Mouse (Mus musculus): ENCODE data around the gene Slc7a9. TPM values are rescaled to one million over a fixed set of nuclear protein-coding genes. Genes with fewer than 3 reads are reported as not detected.

Slc7a9 gene
- polyA plus RNA-seq, 1 experiment, result not detected

DNA sequence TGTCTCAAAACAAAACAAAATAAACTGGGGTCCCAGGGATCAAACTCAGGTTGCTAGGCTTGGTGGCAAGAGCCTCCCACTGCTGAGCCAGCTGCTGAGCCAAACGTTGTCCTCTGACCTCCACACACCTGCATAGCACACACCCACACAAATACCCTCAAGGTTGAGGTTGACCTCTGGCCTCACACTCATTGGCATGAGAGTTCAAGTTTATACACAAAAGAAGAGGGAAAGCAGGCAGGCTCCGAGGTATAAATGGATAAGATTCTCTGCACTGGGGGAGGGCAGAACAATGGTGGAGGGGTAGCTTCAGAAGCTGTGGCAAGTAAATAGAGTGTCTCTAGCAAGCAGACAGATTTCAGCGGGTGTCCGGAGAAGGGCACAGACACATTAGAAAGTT, 1.1 kb upstream of the Slc7a9 start:
- no peak overlapping the region for H3K4me3 ChIP-seq (replicated peaks; ENCODE audit: insufficient read depth, low read depth, low read length)
- no peaks in the 10 kb centered on the region for H3K4me1 ChIP-seq (ENCODE audit: control insufficient read depth, insufficient read depth, low read length)
- 33% methylated on average over 4 of the region's 4 CpGs for WGBS
- H3K27me3 ChIP-seq (ENCODE audit: control insufficient read depth, insufficient read depth, low read length), result no peaks in the 10 kb centered on the region
- H3K27ac ChIP-seq (ENCODE audit: insufficient read depth, low read length), result no peak overlapping the region
- no peak for TF ChIP-seq POLR2A (IDR thresholded peaks at IDR 0.05; ENCODE audit: borderline replicate concordance, insufficient read depth, low read length)
- TF ChIP-seq CTCF (IDR thresholded peaks at IDR 0.05; ENCODE audit: borderline replicate concordance, insufficient read depth, low read depth, low read length), result no peak
- no peak for DNase-seq

DNA sequence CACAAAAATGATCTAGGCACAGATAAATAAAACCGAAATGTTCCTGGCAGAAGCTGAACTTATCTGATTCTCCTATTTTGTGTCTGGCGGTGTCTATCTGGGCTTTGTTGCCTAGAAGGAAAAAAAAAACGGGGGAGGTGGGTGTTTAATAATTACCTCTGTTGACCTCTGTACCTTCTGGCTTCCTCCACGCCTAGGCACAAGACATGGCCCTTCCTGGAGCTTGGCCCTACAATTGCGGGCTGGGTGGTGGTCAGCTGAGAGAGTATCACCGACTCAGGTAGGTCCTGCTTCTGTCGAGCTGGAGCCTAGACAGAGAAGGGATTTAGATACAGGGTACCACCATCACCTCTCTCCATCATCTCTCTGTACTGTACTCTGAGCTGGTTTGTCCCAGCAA, 271 bp downstream of the Slc7a9 start:
- no peaks in the 10 kb centered on the region for H3K4me1 ChIP-seq (ENCODE audit: control insufficient read depth, insufficient read depth, low read length)
- H3K27me3 ChIP-seq (ENCODE audit: control insufficient read depth, insufficient read depth, low read length), result no peaks in the 10 kb centered on the region
- no peak for DNase-seq
- TF ChIP-seq POLR2A (IDR thresholded peaks at IDR 0.05; ENCODE audit: borderline replicate concordance, insufficient read depth, low read length) (no peak), CTCF (IDR thresholded peaks at IDR 0.05; ENCODE audit: borderline replicate concordance, insufficient read depth, low read depth, low read length) (no peak)
- H3K4me3 ChIP-seq (replicated peaks; ENCODE audit: insufficient read depth, low read depth, low read length), result no peak overlapping the region
- 80% methylated on average over 7 of the region's 7 CpGs for WGBS
- H3K27ac ChIP-seq (ENCODE audit: insufficient read depth, low read length), result no peak overlapping the region

DNA sequence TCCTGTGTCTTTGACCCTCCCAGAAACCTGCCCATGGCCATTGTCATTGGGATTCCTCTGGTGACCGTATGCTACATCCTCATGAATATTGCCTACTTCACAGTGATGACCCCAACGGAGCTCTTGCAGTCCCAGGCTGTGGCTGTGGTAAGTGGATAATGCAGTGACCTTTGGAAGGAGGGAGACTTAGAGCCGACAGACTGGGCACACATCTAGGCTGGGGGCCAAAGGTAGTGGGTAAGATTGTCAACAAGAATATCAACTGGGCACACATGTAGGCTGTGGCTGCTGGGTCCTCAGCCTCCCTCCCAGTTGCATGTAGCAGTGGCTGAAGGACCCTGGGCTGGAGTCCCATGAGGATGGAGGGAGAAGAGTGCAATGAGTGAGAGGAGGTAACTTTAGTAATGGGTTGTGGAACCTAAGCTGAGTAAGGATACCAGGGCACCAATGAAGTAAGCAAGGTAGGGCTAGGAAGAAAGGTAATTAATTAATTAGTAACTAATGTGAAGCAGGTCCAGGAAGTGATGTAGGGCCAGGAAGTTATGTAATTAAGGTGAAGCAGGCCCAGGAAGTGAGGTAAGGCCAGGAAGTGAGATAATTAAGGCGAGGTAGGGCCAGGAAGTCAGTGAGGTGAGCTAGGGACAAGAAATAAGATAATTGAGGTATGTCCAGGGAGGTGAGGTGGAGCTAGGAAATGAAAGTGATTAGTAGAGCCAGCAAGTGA, 7.7 kb downstream of the Slc7a9 start:
- H3K4me1 ChIP-seq (ENCODE audit: control insufficient read depth, insufficient read depth, low read length), result no peaks in the 10 kb centered on the region
- TF ChIP-seq CTCF (IDR thresholded peaks at IDR 0.05; ENCODE audit: borderline replicate concordance, insufficient read depth, low read depth, low read length), result no peak
- no peak for TF ChIP-seq POLR2A (IDR thresholded peaks at IDR 0.05; ENCODE audit: borderline replicate concordance, insufficient read depth, low read length)
- no peak overlapping the region for H3K27ac ChIP-seq (ENCODE audit: insufficient read depth, low read length)
- WGBS, result 73% methylated on average over 4 of the region's 4 CpGs
- no peaks in the 10 kb centered on the region for H3K27me3 ChIP-seq (ENCODE audit: control insufficient read depth, insufficient read depth, low read length)
- H3K4me3 ChIP-seq (replicated peaks; ENCODE audit: insufficient read depth, low read depth, low read length), result no peak overlapping the region
- no peak for DNase-seq

DNA sequence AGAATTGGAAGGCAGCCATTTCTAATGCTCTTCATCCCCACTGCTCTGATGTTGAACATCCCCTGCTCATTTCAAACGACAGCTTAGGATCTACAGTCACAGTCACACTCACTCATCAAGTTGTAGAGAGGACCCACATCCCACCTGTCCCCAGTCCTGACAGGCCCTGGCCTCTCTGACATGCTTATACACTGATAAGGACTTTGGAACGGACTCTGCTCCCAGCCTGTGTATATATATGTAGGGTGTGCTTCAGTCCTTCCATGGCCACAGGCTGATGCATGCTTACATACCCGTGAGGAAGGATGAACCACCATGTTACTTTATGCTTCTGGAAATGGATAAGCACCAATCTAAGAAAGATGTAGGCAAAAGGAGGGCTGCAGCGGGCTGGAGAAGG, 12.4 kb downstream of the Slc7a9 start:
- no peaks in the 10 kb centered on the region for H3K27me3 ChIP-seq (ENCODE audit: control insufficient read depth, insufficient read depth, low read length)
- no peak for DNase-seq
- H3K4me3 ChIP-seq (replicated peaks; ENCODE audit: insufficient read depth, low read depth, low read length), result no peak overlapping the region
- H3K27ac ChIP-seq (ENCODE audit: insufficient read depth, low read length), result no peak overlapping the region
- 81% methylated on average over 4 of the region's 4 CpGs for WGBS
- no peaks in the 10 kb centered on the region for H3K4me1 ChIP-seq (ENCODE audit: control insufficient read depth, insufficient read depth, low read length)
- no peak for TF ChIP-seq POLR2A (IDR thresholded peaks at IDR 0.05; ENCODE audit: borderline replicate concordance, insufficient read depth, low read length)
- no peak for TF ChIP-seq CTCF (IDR thresholded peaks at IDR 0.05; ENCODE audit: borderline replicate concordance, insufficient read depth, low read depth, low read length)

DNA sequence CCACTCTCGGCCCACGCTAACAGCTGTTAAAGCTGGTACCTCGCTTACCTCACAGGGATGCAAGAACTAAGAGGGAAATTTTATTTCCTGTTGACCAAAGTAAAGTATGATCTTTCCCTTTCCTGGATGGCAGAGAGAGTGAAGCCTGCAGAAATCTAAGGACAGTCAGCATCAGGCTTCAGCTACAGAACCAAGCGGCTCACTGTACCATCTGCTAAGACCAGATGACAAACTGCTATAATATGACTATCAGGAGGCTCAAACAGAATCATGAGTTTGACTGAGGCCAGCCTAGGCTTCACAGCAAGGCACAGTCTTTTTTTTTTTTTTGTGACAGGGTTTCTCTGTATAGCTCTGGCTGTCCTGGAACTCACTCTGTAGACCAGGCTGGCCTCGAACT, 16.4 kb downstream of the Slc7a9 start:
- TF ChIP-seq CTCF (IDR thresholded peaks at IDR 0.05; ENCODE audit: borderline replicate concordance, insufficient read depth, low read depth, low read length) (no peak), POLR2A (IDR thresholded peaks at IDR 0.05; ENCODE audit: borderline replicate concordance, insufficient read depth, low read length) (no peak)
- H3K27me3 ChIP-seq (ENCODE audit: control insufficient read depth, insufficient read depth, low read length), result no peaks in the 10 kb centered on the region

DNA sequence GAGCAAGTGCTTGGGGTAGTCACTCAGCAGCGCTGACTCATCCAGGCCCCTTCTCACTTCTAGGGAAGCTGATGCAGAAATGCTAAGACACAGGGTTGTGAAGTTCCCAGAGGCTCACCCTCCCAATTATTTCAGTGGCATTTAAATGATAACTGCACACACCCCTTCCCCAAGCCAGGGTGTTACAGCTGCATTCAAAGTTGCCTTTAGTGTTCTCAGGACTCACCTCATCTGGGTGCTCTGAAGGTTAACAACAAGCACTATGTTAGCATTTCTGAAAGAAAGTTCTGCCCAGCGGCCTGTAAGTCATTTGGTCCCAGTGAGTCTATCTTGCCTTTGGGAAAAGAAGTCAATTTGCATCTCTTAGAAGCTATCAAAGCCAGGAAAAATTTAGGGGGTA, 19.3 kb downstream of the Slc7a9 start:
- 72% methylated on average over 2 of the region's 2 CpGs for WGBS
- H3K4me1 ChIP-seq (ENCODE audit: control insufficient read depth, insufficient read depth, low read length), result no peaks in the 10 kb centered on the region
- no peak overlapping the region for H3K27ac ChIP-seq (ENCODE audit: insufficient read depth, low read length)
- H3K27me3 ChIP-seq (ENCODE audit: control insufficient read depth, insufficient read depth, low read length), result no peaks in the 10 kb centered on the region
- TF ChIP-seq CTCF (IDR thresholded peaks at IDR 0.05; ENCODE audit: borderline replicate concordance, insufficient read depth, low read depth, low read length), result no peak
- no peak for TF ChIP-seq POLR2A (IDR thresholded peaks at IDR 0.05; ENCODE audit: borderline replicate concordance, insufficient read depth, low read length)
- H3K4me3 ChIP-seq (replicated peaks; ENCODE audit: insufficient read depth, low read depth, low read length), result no peak overlapping the region
- DNase-seq, result no peak

More for the DNA sequence above, 16.4 kb downstream of the Slc7a9 start:
- no peak overlapping the region for H3K27ac ChIP-seq (ENCODE audit: insufficient read depth, low read length)
- 93% methylated on average over 5 of the region's 5 CpGs for WGBS
- no peaks in the 10 kb centered on the region for H3K4me1 ChIP-seq (ENCODE audit: control insufficient read depth, insufficient read depth, low read length)
- DNase-seq, result no peak
- no peak overlapping the region for H3K4me3 ChIP-seq (replicated peaks; ENCODE audit: insufficient read depth, low read depth, low read length)

DNA sequence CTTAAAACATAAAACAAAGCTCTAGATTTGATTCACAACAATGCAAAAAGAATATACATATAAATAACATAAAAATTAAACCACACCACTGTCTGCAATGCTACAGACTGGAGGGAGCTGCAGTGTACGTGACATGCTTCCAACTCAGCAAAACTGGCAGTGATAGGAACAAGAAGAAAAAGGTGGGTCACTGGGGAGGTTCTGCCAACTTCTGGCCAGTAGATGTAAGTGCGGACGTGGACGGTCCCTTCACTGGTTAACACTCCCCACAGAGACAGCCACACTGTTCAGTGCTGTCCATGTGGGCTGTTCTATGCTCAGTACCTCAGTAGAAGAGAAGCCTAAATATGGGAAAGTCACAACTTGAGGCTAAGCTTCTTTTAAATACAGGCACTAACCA, 22.2 kb downstream of the Slc7a9 start:
- no peak for TF ChIP-seq CTCF (IDR thresholded peaks at IDR 0.05; ENCODE audit: borderline replicate concordance, insufficient read depth, low read depth, low read length)
- no peak for TF ChIP-seq POLR2A (IDR thresholded peaks at IDR 0.05; ENCODE audit: borderline replicate concordance, insufficient read depth, low read length)
- Histone ChIP-seq H3K27me3 (ENCODE audit: control insufficient read depth, insufficient read depth, low read length) (no peaks in the 10 kb centered on the region), H3K4me3 (replicated peaks; ENCODE audit: insufficient read depth, low read depth, low read length) (no peak overlapping the region), H3K4me1 (ENCODE audit: control insufficient read depth, insufficient read depth, low read length) (no peaks in the 10 kb centered on the region), H3K27ac (ENCODE audit: insufficient read depth, low read length) (no peak overlapping the region)
- no peak for DNase-seq
- 27% methylated on average over 4 of the region's 4 CpGs for WGBS

DNA sequence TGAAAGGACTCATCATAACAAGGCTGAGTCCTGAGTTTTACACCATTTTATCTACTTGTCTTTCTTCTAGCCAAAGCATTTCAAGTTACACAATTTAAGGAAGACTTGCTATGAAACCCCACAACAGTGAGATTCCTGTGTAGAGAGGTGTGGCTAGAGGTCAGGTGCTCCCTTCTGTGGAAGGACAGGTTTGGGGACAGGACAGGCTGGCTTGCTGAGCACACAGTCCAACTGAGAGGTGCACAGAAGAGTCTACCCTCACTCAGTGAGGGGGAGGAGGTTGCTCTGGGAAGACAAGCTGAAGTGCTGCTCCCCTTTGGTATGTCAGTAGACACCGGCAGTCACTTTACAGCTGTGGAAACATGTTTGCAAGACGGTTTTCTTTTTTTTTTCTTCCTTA, 27.9 kb downstream of the Slc7a9 start:
- no peaks in the 10 kb centered on the region for H3K4me1 ChIP-seq (ENCODE audit: control insufficient read depth, insufficient read depth, low read length)
- H3K4me3 ChIP-seq (replicated peaks; ENCODE audit: insufficient read depth, low read depth, low read length), result no peak overlapping the region
- no peak overlapping the region for H3K27ac ChIP-seq (ENCODE audit: insufficient read depth, low read length)
- 91% methylated on average over 2 of the region's 2 CpGs for WGBS
- H3K27me3 ChIP-seq (ENCODE audit: control insufficient read depth, insufficient read depth, low read length), result no peaks in the 10 kb centered on the region
- DNase-seq, result no peak
- no peak for TF ChIP-seq CTCF (IDR thresholded peaks at IDR 0.05; ENCODE audit: borderline replicate concordance, insufficient read depth, low read depth, low read length)
